Mouse (Mus musculus): ENCODE results near the gene Anapc15. TPM values are rescaled to one million over a fixed set of nuclear protein-coding genes. Genes with fewer than 3 reads are reported as not detected.
"Not testable (repeated sequence)": the region's sequence is repeated elsewhere in the genome, so short reads cannot be mapped to it uniquely, and the experiment has no call there.

Gene Anapc15
- total RNA-seq, 2 experiments from 2014 or later, result 31.8 to 34.3 TPM

DNA sequence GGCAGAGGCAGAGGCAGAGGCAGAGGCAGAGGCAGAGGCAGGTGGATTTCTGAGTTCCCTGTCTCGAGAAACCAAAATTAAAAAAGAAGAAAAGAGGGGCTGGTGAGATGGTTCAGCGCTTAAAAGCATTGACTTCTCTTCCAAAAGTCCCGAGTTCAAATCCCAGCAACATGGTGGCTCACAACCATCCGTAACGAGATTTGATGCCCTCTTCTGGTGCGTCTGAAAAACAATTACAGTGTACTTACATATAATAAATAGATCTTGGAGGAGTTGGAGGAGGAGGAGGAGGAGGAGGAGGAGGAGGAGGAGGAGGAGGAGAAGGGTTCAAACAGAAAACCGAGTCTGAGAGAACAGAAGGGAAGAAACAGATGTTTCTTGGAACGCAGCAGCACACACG is 32.2 kb downstream of the Anapc15 start:
- DNase-seq (ENCODE audit: low spot score in 2 of 2), result no peak

DNA sequence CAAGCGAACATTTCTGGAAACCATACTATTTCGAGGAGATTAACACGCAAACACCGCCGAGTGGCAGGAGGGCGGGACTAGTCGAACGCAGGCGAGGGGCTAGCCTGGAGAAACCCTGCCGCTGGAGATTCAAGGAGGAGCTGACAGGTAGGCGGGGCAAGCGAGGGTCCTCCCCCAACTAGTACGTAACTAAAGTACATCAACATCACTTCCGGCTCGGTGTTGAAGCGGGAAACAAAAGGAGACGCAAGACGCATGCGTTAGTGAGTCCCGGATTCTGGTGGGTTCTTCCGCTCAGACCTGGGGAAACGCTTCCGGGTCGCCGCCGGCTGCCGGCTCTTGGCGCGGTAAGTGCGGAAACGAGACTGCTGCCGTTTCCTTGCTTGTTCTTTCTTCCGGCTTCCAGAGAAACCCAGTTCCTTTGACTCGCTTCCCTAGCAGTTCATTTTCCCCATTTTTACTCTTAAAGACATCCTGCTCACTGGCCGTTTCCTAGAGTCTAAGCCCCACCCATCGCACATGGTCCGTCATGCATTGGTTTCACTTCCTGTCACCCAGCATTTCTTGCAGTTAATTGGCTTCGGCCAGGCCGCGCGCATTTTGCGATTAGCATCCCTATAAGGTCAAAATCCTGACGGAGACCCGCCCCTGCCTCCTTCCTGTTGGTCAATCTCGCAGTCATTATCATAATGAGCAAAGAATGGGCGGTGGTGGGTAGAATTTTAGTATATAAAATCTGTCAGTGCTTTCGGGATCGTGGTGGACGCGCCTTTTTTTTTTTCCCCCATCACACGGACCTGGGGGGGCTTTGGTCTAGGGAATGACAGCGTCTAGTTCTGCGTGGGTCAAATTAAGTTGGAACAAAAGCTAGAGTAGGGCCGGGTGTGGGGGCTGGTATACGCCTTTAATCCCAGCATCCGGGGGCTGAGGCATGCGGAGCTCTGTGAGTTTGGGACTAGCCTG is 32.9 kb downstream of the Anapc15 start:
- peak; percentile 91 to 94 for DNase-seq (ENCODE audit: low spot score in 2 of 2)

DNA sequence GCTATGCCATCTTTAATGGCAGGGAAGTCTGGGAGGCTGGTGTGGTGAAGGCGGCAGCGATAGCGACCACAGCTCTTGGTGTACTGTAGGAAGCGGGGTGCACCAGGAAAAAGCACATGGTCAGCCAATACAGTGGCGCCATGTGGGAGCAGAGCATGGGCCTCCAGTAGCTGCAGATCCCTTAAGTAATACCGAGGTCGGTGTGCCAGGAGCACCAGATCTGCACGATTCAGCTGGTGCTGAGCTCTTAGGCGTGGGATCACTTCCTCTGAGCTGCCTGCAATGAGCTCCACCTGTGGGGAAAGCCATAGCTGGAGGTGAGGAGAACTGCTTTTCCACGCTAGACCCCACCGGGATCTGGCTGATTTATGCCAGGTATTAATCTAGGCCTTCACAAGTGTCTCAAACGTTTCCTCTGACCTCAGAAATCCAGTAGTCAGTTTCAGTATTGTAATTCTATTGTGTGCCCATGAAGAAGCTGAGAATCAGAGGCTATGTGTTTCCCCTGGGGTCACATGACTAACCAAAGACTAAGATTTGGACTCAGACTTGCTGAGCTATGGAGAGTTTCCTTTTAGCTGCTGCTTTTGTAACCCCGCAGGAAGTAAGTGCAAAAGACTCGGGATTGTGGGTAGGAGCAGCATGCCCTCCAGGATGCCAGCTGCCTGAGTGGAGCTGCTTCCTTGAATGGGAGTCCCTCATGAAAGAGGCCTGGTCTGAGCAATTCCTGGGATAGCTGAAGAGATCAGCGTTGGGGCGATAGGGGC is 37.0 kb downstream of the Anapc15 start:
- no peak for DNase-seq (ENCODE audit: low spot score in 2 of 2)

DNA sequence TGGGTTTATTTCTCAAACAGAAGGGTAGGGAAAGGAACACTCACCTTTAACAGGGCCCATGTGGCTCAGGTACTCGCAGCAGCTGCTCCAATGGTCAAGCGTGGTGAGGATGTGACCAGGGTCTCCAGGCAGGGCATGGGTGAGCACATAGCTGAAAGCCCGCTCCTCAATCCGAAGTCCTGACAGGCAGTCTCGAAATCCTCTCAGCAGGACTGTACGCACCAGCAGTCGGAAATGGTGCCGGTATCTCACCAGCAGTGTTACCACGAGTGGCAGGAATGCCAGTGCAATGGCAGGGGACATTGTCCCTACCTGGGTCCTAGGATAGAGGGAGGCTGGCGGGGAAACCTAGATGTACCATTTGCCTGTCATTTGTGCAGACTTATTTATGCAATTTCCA is 38.5 kb downstream of the Anapc15 start:
- no peak for DNase-seq (ENCODE audit: low spot score in 2 of 2)

DNA sequence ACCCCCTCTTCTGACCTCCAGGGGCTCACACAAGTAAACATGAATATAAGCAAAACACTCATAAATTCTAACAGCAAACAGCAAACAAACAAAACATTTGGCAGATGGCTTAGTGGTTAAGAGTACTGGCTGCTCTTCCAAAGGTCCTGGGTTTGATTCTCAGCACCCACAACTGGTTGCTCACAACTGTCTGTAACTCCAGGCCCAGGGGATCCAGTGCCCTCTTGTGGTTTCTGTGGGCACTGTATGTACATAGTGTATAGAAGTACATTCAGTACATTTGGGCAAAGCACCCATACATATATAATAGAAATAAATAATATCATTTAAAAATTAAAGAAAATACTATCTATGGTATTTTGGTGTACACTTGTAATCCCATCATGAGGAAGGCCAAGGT is 39.3 kb downstream of the Anapc15 start:
- DNase-seq (ENCODE audit: low spot score in 2 of 2), result no peak

DNA sequence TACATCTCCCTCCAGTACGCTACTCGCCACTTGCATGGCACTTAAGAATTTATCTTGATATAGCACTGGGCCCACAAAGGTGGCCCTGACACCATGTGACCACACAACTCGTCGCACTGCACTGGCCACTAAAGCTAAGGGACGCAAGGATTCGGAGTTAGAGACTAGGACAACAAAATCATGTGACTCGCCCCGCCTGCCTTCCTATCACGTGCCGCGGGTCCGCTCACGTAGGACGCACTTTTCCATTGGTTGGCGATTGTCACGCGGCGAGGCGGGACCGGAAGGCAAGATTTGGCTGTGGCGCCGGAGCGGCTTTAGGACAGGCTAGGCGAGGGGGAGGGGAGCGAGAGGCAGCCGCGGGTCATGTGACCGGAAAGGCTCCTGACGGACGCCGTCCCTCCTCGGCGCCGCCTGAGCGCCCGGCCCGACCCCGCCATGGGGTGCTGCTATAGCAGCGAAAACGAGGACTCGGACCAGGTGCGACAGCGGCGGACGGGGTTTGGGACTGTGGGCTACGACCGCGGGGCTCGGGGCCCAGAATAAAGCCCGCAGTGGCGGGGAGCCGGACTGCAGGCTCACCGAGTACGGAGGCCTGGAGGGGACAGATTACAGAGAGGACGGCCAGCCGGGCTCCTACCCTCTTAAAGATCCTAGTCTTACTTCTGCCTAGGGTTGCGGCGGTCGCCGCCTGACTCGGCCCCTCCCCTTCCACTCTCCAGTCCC is 42.2 kb downstream of the Anapc15 start, which contains the start of gene Lamtor1:
Gene Lamtor1 (plus strand): TSS at position 344 of the 726 bp plus-strand sequence.
- DNase-seq (ENCODE audit: low spot score in 2 of 2), result peak; percentile 99

DNA sequence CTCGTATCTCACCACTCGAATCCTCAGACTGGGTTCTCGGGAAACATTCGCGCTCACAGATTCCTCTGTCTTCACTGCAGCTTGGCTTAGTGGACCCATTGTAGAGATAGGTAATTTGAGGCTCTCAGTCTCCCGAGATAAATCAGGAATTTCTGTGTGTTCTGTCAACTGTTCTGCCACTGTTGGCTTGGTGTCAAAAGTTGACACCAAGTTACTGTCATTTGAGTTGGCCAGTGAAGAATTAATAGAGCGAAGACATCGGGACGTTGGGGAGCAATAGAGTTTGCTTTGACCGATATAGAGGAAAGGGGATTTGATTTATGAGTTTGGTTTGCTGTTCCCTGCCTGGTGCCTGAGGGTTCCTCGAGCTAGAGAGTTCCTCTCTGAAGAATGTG is 42.8 kb downstream of the Anapc15 start, which contains the start of gene Tomt:
Gene Tomt (minus strand): TSS at position 73 of the 395 bp plus-strand sequence.
- DNase-seq (ENCODE audit: low spot score in 2 of 2), result no peak

DNA sequence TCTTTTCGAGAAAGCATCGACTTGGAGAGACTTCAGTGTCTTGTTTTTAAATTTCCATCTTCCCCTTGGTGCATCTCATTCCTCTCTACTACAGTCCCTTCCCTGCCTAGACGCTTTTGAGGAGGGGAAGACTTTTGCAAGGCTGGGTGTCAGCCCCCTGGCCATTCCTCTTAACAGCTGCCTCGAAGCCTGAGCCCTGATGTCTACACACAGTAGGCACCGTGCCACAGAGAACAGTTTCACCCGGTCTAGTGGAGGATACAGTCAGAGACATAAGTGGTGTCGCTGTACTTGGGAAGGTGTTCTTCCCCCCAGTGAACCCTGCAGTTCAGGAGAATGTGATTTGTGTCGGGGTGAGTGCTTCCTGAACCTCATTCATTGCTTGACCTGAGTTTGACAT is 43.2 kb downstream of the Anapc15 start:
- DNase-seq (ENCODE audit: low spot score in 2 of 2), result no peak

DNA sequence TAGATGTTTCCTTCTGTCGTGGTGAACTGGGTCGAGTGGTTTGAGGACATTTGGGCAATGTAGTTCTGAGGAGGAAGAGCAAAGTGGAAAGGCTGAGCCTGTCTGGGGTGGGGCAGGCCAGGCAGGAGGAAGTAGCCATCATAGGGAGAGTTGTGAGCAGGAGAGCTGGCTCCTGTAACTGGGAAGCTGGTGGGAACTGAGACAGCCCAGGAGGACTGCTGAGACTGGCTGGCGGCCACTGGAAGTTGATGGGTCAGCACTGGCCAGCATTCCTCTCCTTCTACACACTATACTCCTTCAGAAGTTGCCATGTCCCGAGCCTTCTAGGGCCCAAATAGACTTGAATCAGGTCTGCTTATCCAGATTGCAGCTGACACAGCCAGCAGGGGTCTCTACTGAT is 44.9 kb downstream of the Anapc15 start:
- DNase-seq (ENCODE audit: low spot score in 2 of 2), result no peak

DNA sequence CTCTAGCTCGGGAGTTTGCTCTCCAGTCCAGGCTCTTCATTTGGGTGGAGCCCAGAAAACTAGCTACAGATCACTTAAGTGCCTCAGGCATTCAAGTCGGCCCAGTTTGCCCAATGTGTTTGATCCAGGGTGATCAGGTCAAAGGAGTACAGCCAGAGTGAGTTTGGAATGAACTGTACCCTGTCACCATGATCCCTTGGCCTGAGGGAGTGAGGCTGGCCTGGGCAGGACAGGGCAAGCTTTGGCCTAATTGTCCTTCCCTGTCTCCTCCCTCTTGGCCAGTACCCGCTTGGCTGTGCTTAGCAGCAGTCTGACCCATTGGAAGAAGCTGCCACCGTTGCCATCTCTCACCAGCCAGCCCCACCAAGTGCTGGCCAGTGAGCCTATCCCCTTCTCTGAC is 46.6 kb downstream of the Anapc15 start:
- no peak for DNase-seq (ENCODE audit: low spot score in 2 of 2)

DNA sequence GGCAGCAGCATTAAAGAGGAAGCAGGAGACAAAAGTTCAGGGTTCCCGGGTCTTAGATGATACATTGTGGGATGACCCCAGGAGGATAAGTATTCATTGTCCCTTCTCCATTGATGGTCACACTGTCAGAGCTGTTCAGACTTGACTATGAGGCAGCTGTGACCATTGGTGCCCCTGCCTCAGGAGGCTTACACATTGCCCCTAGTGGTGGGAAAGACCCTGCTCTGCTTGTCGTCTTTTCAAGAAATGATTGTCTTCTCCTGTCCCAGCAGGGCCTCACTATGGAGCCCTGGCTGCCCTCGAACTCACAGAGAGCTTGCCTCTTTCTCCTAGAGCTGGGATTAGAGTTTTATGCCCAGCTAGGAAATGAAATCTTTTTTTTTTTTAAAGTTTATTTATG is 48.5 kb downstream of the Anapc15 start:
- DNase-seq (ENCODE audit: low spot score in 2 of 2), result no peak

DNA sequence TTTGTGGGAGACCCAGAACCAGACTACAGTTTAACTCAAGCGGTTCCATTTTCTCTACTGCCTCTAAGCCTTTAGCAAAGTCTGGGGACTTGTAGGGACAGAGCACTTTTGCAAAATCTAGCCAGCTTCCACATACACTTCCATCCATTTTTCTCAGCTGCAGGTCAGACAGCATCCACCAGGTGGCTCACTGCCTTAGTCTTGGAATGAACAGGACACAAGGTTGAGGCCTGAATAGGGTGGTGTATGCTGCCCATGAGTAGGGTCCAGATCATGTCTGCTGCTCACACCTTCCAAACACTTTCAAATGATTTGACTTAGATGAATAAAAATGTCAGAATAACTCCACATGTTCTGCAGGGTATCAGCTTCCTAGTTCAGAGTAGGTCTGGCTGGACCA is 54.6 kb downstream of the Anapc15 start:
- DNase-seq (ENCODE audit: low spot score in 2 of 2), result peak; percentile 64 to 73

DNA sequence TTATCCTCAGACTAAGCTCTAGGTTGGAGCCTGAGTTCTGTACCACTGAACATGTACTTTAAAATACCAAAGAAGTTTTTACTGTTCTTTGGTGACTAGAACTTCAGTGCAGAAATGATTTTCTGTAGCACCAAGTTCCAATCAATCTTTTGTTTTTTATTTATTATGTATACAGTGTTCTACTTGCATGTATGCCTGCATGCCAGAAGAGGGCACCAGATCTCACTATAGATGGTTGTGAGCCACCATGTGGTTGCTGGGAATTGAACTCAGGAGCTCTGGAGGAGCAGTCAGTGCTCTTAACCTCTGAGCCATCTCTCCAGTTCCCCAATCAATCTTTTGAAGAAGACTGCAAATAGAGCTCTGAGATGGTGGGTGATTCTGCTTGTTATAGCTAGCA is 62.4 kb downstream of the Anapc15 start:
- not testable (repeated sequence) for DNase-seq (ENCODE audit: low spot score in 2 of 2)

DNA sequence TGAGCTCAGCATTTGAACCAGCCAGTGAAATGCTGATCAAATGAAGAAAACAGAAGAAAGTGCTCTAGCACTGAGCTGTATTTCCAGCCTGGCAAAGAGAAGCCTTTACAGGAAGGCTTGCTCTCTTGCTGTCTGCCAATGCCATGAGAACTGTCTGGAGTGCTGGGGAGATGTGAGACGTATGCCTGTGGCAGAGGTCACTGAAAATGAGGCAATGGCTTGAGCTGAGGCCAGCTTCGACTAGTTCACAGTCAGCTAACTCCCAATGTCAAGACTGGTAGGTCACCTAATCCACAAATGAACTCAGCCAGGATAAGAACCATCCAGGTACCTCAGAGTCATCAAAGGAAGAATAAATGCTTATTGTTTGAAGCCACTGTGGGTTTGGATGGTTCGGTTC is 64.6 kb downstream of the Anapc15 start:
- no peak for DNase-seq (ENCODE audit: low spot score in 2 of 2)

DNA sequence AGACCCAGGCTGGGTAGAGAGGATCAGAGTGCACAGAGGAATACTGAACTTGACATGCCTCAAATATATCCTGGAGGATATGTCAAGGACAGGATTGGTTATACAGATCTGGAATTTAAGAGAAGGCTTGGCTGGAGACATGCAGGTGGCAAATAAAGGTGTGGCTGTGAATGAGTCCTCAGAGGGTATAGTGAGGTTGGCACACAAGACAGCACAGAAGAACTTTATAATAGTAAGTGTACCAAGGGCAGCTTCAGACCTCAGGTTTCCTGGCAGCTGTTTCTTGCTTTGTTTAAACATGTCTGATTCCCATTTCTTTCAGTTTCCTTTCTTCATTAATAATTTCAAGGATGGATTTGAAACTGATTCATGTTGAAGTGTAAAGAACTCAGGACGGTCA is 69.0 kb downstream of the Anapc15 start:
- DNase-seq (ENCODE audit: low spot score in 2 of 2), result no peak

DNA sequence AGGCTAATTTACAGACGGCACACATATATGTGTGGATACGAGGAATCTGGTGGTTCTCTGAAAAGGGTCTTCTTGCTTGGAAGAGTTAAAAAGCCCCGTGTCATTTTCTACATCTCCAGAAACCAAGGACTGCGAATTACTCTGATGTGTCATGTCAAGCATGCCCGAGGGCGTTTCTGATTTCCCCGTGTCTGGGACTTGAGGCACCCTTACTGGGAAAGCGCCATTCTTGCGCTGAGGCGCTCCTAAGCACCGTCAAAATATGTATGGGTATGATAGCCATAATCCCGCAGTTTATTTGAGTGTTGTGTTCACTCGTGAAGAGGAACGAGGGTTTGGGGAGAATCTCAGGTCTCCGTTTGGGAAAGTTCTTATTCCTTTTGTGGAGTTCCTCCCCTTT is 69.8 kb downstream of the Anapc15 start:
- no peak for DNase-seq (ENCODE audit: low spot score in 2 of 2)

DNA sequence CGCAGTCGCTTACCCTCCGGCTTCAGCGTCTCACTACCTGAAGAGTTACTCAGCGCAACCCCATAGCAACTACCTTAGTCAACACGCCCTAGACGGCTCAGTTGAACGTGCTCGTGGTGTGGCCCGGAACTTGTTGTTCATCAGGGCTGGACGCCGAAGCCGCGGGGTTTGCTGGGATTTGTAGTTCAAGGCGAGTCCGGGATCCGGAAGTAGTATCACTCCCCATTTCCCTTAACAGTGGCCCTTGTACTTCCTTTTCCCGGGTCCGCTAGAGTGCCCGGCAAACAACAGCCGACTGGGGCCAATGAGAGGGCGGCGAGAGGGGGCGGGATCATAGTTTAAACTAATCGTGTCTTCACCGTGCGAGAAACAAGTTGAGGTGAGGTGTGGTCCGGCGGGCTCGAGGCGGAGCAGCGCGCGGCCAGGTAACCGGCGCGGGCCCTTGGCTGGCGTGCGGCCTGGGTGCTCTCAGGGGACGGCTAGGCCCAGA is 70.3 kb downstream of the Anapc15 start, which contains the start of the genes Lrrc51 and Numa1:
Gene Lrrc51 (minus strand): TSS at position 145 of the 490 bp plus-strand sequence.
Gene Numa1 (plus strand): TSS at position 361 of the 490 bp plus-strand sequence.
- DNase-seq (ENCODE audit: low spot score in 2 of 2), result peak; percentile 94 to 96

DNA sequence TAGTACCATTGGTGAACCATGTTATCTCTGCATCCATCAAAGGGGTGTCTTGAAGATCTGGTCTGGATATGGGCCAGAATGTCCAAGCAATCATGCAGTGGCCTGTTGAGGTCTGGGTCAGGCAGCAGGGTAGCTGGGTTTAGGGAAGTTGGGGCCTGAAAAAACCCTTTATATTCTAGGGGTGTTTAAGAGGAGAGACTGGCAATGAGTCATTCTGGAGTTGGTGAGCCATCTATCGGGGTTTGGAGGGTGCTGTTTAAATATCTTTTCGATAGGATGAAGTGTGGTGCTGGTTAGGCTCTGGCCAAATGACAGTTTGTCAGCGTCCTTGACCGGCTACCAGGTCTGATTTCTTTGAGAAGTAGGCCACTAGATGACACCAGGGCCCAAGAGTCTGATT is 72.4 kb downstream of the Anapc15 start:
- DNase-seq (ENCODE audit: low spot score in 2 of 2), result no peak

DNA sequence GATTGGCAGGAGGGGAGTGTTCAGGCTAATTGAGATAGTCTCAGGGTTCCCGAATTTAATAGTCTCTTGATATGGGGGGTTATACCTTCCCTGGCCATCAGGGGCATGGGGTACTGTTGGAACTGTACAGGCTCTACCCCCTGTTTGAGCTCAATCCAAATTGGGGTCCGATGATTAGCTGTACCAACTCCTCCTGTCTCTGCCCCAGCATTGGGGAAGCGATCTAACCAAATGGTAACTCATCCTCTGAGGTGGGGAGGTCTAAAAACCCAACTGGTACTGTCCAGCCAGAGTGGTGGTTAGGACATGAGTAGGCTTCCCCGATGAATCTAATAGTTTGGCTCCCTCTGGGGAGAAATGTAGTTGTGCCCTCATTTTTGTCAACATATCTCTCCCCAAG is 73.5 kb downstream of the Anapc15 start:
- no peak for DNase-seq (ENCODE audit: low spot score in 2 of 2)

DNA sequence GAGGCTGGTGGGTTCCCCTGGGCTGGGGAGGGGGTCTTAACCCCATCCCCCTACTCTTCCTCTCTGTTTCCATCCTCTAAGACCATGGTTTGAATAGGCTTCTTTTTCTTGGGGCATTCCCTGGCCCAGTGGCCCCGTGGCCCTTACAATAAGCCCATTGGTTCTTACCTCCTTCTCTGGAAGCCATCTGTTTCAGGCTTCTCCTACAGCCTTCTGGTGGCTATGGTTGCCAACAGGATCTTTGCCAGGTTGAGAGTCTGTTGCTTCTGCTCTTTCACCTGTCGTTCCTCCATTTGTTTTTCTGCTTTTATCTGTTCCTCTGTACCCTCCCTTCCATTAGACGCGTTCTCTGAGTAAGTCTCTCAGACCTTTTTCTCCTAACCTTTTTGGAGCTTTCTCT is 74.1 kb downstream of the Anapc15 start:
- DNase-seq (ENCODE audit: low spot score in 2 of 2), result peak; percentile 23 to 40

DNA sequence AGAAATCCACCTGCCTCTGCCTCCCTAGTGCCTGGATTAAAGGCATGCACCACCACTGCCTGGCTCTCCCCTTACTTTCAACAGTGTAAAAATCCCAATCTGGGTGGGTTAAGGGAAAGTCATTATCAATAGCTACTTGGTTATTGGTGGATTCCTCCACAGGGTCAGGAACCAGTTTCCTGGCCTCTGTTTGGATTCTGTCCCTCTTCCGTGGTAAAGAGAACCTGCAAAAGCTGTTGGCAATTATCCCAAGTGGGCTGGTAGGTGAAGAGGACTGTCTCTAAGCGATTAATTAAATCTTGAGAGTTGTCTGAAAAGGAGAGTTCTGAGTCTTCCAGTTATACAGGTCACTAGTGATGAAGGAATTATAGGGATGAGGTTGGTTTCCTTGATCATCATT is 74.8 kb downstream of the Anapc15 start:
- no peak for DNase-seq (ENCODE audit: low spot score in 2 of 2)

Measured in layer of hippocampus, postnatal 10 days (tissue).